Mouse (Mus musculus) lung, postnatal 25 days (tissue): ENCODE measurements around the gene Insr.
"Not testable (repeated sequence)": the region's sequence is repeated elsewhere in the genome, so short reads cannot be mapped to it uniquely, and the experiment has no call there.

Experiments
- DNase-seq: peaks from one replicate; pipeline ENCODE4 v3.0.0; 2022; ENCODE audit warnings: low spot score

The Insr gene

DNA sequence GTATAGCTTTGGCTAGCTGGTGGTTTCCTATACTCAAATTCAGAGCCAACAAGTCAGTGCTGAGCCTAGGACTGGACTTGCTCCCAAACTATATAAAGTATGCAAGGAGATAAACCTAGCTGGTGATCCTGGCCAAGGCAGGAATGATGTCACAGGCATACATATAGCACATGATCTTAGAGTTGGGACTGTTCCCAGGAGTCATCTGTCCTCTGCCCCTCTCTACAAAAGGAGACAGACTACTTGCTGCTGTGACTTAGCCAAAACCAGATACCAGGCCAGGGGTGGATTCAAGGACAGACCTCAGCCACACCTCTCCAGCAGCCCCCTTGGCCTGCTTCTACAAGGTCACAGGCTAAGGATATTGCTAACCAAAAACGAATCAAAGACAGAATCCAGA lies 92.0 kb downstream of the Insr start:
- DNase-seq: no peak

- peak; percentile 35 for DNase-seq
Measured at GRCm38 (mm10) chr8:3179930-3180329, 99.5 kb downstream of the Insr start.

DNA sequence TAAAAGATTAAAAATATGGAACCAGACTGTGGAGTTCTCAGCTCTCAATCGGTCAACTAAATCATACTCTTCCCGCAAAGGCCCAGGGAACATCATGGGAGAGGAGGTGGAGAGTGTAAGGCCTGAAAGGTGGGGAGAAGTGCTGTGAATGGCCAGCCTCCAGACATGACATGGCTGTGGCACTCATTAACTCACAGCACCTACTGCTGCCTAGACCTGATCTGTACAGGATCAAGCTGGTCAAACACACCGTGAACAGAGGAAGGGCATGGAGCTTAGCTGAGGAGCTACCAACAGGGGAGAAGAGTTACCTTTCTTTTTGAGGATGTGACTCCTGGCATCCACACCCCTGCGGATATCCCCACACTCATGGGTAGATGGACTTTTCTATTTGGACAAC lies 102.0 kb downstream of the Insr start:
- no peak for DNase-seq

DNA sequence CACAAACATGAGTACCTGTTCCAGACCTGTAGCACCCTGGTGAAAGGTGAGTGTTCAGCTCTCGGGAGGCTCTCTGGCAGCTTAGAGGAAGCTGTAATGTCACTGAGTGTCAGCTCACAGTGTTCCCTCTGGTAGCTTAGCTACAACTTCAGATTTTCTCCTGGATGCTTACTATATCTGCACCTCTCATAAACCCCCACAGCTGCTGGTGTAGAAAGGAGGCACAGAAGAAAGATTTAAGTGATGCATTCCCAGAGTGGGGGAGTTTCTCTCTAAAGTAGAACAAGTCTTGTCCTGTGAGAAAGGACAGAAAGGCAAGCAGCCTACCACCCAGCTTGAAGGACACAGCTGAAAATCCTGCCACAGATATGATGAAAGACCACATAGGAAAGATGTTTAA lies 107.2 kb downstream of the Insr start:
- DNase-seq: no peak

DNA sequence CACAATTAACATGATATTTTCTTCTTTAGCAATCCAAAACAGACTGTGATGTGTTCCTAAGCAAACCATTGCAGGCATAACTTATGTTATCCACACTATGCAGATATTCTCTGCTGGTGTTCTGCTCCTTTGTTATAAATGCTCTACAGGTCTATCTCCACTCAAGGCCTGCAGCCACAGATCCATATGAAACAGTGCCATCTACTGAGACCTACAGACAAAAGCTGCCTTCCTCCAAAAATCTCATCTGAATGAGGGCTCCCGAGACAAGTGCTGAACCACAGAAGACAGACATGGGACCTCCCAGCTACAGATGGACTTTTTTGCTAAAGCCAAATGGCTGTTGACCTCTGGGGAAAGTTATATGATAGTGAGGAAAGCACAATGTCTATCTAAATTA lies 132.9 kb downstream of the Insr start:
- DNase-seq: no peak

DNA sequence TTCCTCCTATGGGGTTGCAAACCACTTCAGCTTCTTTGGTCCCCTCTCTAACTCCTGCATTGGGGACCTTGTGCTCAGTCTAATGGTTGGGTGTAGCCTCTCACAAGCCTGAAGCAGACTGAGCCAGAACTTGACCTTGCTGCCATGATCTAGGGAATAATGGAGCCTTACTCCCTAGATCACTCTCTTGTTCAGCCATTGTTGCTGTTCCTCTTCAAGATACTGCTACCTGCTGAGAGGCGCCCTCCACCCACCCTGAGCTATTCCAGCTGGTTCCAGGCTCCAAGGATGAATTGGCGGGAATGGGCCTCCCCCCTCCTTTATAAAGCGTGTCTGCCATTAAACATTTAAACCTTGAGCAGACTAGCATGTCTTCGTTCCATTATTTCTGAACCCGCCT lies 179.0 kb downstream of the Insr start:
- DNase-seq: not testable (repeated sequence)
